Mouse (Mus musculus): ENCODE measurements at regions not wholly inside any gene's neighbourhood (a gene's known extent, or its start where the extent isn't known, plus 50 kb on each side); places are given as distances from the start of the nearest gene placed in this dataset.

- TF ChIP-seq CTCF (IDR thresholded peaks at IDR 0.05; ENCODE audit: low read depth) = no peak
- no peak for TF ChIP-seq EP300 (IDR thresholded peaks at IDR 0.05; ENCODE audit: low read depth)
These were observed 143.2 kb downstream of the Foxo1 start for GRCm38 (mm10) chr3:52411356-52411755.
